Mouse (Mus musculus): ENCODE results near the gene Kdm2b.

GRCm38 (mm10) chr5:122909481-122909880 is 80.1 kb downstream of the Kdm2b start:
- no peak for TF ChIP-seq CTCF (IDR thresholded peaks at IDR 0.05; ENCODE audit: borderline replicate concordance, insufficient read depth, low read depth, low read length)
- no peak for TF ChIP-seq POLR2A (IDR thresholded peaks at IDR 0.05; ENCODE audit: borderline replicate concordance, insufficient read depth, low read length)
